Mouse (Mus musculus) right cerebral cortex, postnatal 36 days (tissue): ENCODE results near the gene Haus6.

Experiments used
- DNase-seq, 2 experiments: peaks; one replicate each; pipeline ENCODE4 v3.0.0; 2022; ENCODE audit warnings: low spot score in 2 of 2, mixed read lengths in 1 of 2

Gene Haus6

DNA sequence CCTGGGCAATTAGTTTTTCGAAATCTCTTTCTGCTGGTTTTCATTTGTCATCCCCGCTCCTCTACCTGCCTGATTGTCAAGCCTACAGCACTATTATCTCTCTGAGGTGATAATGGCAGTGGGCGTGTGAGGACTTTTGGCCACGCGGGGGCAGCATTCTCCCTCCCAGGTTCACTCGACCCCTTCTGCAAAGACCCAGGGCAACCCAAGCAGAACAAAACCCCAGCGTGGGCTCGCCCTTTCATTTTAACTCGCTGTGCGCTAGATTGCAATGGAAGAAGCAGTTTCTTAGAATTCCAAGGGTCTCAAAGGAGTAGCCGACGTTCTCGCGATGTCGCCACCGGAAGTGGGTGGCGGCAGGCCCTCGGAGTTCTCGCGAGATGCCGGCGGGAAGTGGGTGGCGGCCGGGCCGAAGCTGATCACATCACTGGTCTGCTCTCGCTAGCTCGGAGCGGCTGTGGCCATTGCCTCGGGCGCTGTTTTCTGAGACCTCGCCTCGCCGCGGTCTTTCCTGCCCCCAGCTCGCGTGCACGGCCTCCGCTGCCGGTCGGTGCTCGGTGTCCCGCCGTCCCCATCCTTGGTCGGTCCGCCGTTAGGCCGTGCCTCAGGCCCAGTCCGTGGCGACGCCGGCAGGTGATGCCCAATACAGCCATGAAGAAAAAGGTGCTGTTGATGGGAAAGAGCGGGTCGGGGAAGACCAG lies 36.4 kb downstream of the Haus6 start, which contains the start of gene Rraga:
Gene Rraga, plus strand, starts transcription at position 386 of the 701 bp plus-strand sequence.
- peak; percentile 92 to 93 for DNase-seq

DNA sequence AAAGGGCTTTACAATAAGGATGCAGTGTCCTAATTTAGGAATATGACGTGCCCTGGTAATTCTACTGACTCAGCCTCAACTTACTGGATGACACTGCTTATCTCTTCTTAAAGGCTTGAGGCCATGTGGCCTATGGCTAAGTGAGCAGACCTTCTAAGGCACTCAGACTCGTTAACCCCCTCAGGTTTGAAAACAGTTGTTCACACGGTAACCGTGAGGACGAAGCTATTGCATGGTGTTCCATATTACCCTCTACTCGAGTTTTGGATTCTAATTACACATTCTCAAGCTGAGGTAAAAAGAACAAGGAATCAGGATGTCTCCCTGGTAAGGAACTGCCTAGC lies 36.9 kb downstream of the Haus6 start:
- no peak for DNase-seq

DNA sequence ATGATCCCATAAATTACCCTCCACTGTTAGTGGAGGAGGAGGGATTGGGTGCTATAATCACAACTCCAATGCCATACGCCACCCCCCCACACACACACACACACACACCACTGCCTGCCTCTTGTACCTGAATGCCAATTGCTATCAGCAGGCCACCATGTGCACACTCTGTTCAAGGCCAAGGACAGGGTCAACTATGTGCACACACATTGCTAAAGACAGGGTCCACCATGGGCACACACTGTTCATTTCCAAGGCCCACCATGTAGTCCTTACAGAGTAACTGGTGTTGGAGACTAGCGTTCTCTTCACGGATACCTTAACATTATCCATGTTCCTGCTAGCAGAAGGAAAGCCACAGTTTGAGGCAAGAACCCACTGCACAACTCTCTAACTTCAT lies 50.8 kb downstream of the Haus6 start:
- no peak for DNase-seq

DNA sequence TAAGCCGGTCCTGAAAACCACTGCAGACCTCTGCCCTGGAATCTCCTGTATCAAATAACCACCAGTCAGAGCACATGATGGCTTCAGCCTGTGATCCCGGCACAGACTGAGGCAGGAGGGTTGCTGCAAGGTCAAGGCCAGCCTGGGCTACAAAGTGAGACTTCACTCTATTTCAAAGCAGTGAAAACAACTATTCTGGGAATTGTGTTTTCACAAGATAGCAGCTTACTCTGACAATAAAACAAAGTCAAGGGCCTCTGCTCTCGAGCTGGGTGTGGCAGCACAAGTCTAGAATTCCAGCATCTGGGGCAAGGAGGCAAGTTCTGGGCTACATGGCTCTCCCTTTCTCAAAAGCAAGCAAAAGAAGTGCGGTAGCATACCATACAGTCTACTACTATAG lies 52.8 kb downstream of the Haus6 start:
- DNase-seq: no peak

- no peak for DNase-seq
These were observed 53.6 kb downstream of the Haus6 start, which contains the start of gene Saxo1 for GRCm38 (mm10) chr4:86558228-86558627. Saxo1 (minus strand) TSS chr4:86558328.

- DNase-seq: no peak
These were observed 54.5 kb downstream of the Haus6 start for GRCm38 (mm10) chr4:86557371-86557770.

DNA sequence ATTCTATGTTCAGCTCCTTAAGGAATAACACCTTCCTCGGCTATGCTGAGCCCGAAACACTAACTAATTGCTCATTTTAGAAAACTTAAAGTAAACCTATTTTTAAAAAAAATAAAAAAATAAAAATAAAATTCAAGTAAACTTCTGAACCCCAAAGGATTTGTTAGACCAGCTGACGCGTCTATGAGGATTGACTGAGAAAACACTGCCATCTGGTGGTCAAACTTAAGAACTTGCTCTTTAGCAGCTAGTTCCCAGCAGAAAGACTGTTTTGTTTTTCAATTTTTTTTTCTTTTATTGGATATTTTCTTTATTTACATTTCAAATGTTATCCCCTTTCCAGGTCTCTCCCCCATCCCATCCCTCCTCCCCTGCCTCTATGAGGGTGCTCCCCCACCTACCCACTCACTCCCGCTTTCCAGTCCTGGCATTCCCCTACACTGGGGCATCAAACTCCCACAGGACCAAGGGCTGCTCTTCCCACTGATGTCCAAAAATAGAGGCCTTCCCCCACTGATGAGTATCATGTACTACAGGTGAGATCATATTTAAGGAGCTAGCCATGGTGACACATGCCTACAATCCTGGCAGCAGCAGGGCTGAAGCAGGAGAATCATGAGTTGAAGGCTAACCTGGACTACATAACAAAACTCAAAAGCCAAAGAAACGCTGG lies 56.7 kb downstream of the Haus6 start:
- no peak for DNase-seq

GRCm38 (mm10) chr4:86548332-86548731 lies 63.5 kb downstream of the Haus6 start:
- no peak for DNase-seq

DNA sequence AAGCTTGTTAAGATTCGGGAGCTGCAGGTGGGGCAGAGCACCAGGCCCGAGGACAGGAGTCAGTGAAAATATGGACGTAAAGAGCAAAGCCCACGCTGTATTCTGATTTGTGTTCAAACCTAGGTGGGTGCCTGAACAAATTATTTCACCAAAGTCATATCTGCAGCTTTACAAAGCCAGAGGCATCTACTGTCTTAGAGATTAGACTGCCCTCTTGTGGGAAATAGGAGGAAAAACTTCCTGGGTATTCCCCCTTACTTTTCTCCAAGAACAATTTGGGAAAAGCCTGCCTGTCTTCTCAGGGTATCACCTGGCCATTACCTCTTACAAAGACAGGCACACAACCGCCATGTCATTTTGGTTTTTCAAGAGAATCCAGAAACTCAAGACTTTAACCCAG lies 66.2 kb downstream of the Haus6 start:
- no peak for DNase-seq

DNA sequence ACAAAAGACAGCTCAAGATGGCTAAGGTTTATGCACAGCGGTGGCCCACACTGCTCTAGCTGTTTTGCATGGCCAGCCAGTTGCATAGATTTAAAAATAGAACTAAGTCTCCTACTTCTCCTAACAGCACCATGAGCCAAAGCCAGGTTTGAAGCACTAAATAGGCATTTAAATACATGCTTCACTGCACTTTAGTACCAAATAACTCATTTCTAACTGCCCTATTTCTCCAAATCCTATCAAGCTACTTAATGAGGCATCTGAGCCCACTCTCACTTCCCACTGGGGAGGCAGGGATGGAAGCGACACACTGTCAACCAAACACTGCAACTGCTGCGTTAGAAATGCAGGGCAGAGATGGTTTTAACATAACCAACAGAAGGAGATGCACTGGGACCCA lies 67.9 kb downstream of the Haus6 start:
- no peak for DNase-seq

DNA sequence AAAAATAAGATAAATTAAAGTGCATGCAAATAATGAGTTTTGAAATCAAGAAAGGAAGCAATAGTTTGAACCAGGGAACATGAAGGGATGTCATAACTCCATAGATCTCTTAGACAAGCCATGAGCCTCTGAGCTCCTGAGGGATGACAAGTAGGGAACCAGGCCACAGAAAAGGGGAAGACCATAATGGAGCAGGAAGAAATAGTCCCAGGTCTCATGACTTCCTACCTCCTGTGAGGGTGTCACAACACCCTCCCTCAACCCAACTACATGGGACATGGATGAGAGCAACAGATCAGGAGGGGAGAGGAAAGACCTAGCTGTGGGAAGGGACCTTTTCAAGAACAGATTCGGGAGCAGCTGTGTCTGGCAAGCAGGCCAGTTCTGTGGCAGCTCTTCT lies 70.3 kb downstream of the Haus6 start:
- DNase-seq: no peak

GRCm38 (mm10) chr4:86538936-86539335 lies 72.9 kb downstream of the Haus6 start:
- no peak for DNase-seq

- no peak for DNase-seq
These were observed 73.9 kb downstream of the Haus6 start for GRCm38 (mm10) chr4:86537972-86538371.

DNA sequence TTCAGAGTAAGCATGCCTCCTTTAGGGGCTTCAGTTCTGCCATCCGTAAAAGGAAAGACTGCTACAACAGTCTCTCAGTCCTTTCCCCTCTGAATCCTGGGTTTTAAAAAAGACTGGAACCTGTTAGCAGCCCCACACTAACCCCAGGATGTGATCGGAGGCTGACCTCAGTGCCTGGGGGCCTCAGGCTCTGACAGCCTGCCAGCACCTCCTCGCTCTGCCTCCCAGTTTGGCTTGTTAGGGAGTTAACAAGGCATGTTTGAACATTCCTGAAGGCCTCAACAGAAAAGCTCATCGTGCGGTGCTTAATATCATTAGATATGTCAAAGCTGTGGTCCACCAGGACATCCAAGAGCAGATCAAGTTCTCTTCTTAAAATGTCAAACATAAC lies 77.8 kb downstream of the Haus6 start:
- DNase-seq: no peak

DNA sequence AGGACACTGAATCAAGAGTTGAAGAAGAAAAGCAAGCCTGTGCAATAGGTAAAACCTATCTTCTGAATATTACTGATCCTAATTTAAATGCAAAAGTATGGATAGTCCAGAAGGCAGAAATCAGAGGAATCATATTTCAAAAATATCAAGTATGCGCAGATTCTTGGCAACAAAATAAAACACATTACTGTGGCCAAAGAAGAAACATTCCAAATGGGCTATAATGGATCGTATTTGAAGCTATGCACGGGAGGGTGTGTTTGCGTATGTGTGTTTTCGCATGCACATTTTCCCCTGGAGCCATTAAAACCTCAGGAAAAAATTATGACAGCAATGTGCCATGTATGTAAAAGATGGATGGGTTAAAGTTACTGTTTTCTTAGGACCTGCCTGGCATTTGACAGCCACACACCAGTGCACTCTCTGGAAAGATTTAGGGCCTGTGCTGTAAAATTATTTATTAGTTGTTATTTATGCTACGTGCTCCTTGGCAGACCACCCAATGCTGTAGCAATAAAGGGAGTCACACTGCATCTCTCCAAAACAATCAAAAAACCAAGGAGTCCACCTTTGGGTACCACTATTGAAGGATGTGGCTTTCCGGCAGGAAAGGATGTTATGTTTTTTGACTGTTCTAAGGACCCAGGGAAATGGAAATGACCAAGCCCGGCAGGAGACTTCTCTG lies 78.3 kb downstream of the Haus6 start:
- no peak for DNase-seq

GRCm38 (mm10) chr4:86529161-86529560 lies 82.7 kb downstream of the Haus6 start:
- no peak for DNase-seq
